17 mouse cellular contexts compared by ENCODE assay signal in genomic region chr17:83823835-83824234, GRCm38 (mm10). TPM values are rescaled to one million over a fixed set of nuclear protein-coding genes. Genes with fewer than 3 reads are reported as not detected.
A peak's percentile ranks its signal among the peaks of the same experiment; 100 is the strongest.
DNase-seq lines count a peak whose midpoint lies in the region; ATAC-seq and TF ChIP-seq lines count a peak whose summit lies in the region.
"Had no signal": no experiment of that assay in that cellular context is flagged by ENCODE, and none has a peak within 500 bp of the region (broad histone marks: within the 10 kb centered on the region; RNA-seq: fewer than 3 reads in every experiment).

No protein-coding gene starts in this region.

- WGBS in bone marrow, adult 2 months: 12% methylated on average over 7 of the region's 7 CpGs
- 90% methylated on average over 7 of the region's 7 CpGs for WGBS in hindbrain, embryonic 13.5 days

- peak; percentile 71 for ATAC-seq in monocyte, adult 5-6 weeks (replicated peaks; ENCODE audit: insufficient number of reproducible peaks, low FRiP score, low TSS enrichment, poor library complexity, severe bottlenecking)
- ATAC-seq in hindbrain, embryonic 13.5 days (ENCODE audit: low FRiP score): no peak
- ATAC-seq: intestine, postnatal 0 days had no signal

- H3K4me2 ChIP-seq in hindbrain, embryonic 13.5 days: no peak overlapping the region
- H3K4me2 ChIP-seq: embryonic facial prominence, embryonic 12.5 days; limb, embryonic 13.5 days; lung, embryonic 14.5 days had no signal

- H3K27ac ChIP-seq in bone marrow, adult 2 months (ENCODE audit: control insufficient read depth, insufficient read depth, low read depth, low read length, poor library complexity): peak overlapping the region; percentile 24
- H3K27ac ChIP-seq in hindbrain, embryonic 13.5 days: no peak overlapping the region
- no peak overlapping the region for H3K27ac ChIP-seq in gastrocnemius, adult 2 months
- H3K27ac ChIP-seq: embryonic facial prominence, embryonic 12.5 days; forebrain, embryonic 10.5 days; limb, embryonic 13.5 days had no signal

- peak; percentile 55 to 56 for DNase-seq in spleen, postnatal 36 days (ENCODE audit: low spot score in 2 of 2)
- DNase-seq in spleen, postnatal 4 days (ENCODE audit: low spot score in 2 of 2): no peak
- no peak for DNase-seq in MN1 (ENCODE audit: low spot score)
- DNase-seq in gastrocnemius, adult 2 months: no peak
- DNase-seq: adrenal gland, postnatal 14 days; cerebellum, postnatal 25 days; kidney, postnatal 4 days; layer of hippocampus, postnatal 36 days; lung, embryonic 14.5 days had no signal

- no peaks in the 10 kb centered on the region for H3K36me3 ChIP-seq in hindbrain, embryonic 13.5 days
- H3K36me3 ChIP-seq: embryonic facial prominence, embryonic 12.5 days; forebrain, embryonic 10.5 days; limb, embryonic 13.5 days had no signal

- H3K9ac ChIP-seq in hindbrain, embryonic 13.5 days: no peak overlapping the region
- H3K9ac ChIP-seq: embryonic facial prominence, embryonic 12.5 days; lung, embryonic 14.5 days had no signal

- no peak for TF ChIP-seq POLR2A in bone marrow, adult 2 months (IDR thresholded peaks at IDR 0.05; ENCODE audit: borderline replicate concordance, control insufficient read depth, low read depth, low read length)

- intact Hi-C loops in gastrocnemius, adult 2 months (cut with DNase I): no loop called here

- no peaks in the 10 kb centered on the region for H3K9me3 ChIP-seq in hindbrain, embryonic 13.5 days
- H3K9me3 ChIP-seq: embryonic facial prominence, embryonic 12.5 days; forebrain, embryonic 10.5 days; limb, embryonic 13.5 days had no signal

- no peak for TF ChIP-seq CTCF in bone marrow, adult 2 months (IDR thresholded peaks at IDR 0.05; ENCODE audit: control insufficient read depth, insufficient read depth, low read length)
- no peak for TF ChIP-seq CTCF in gastrocnemius, adult 2 months (IDR thresholded peaks at IDR 0.05)

- no peaks in the 10 kb centered on the region for H3K27me3 ChIP-seq in hindbrain, embryonic 13.5 days
- H3K27me3 ChIP-seq: embryonic facial prominence, embryonic 12.5 days; limb, embryonic 13.5 days had no signal

- no peak overlapping the region for H3K4me3 ChIP-seq in bone marrow, adult 2 months (replicated peaks; ENCODE audit: control insufficient read depth, low read depth, low read length)
- H3K4me3 ChIP-seq in hindbrain, embryonic 13.5 days: no peak overlapping the region
- no peak overlapping the region for H3K4me3 ChIP-seq in gastrocnemius, adult 2 months
- H3K4me3 ChIP-seq: embryonic facial prominence, embryonic 12.5 days; forebrain, embryonic 10.5 days; limb, embryonic 13.5 days; myocyte had no signal

- peaks cover 5% of the 10 kb centered on the region for H3K4me1 ChIP-seq in bone marrow, adult 2 months (ENCODE audit: control insufficient read depth, insufficient read depth, low read length)
- peaks cover 17% of the 10 kb centered on the region for H3K4me1 ChIP-seq in hindbrain, embryonic 13.5 days (replicated peaks)

RNA-seq across cellular contexts. Expression of gene Haao, which starts 23.9 kb away (rescaled TPM):
- polyA plus RNA-seq in bone marrow, adult 2 months (2011; ENCODE audit: insufficient read depth, insufficient read length, low replicate concordance, missing spikeins): 41.3 and 96.3 TPM in 2 replicates
- 60.0 to 68.3 TPM (median 64.2 TPM) in 3 replicates for total RNA-seq in monocyte, adult 5-6 weeks (2017)
- 0.31 and 0.36 TPM in 2 replicates for polyA plus RNA-seq in hindbrain, embryonic 13.5 days (2015; fragmentation: Nextera tagmentation; extraction: Ambion mirVana)
- not detected for total RNA-seq in gastrocnemius, adult 2 months (2021)
- total RNA-seq: layer of hippocampus, postnatal 36 days had no signal
- polyA plus RNA-seq: myocyte had no signal

Comparison
In these comparisons a context has a peak if more than half of its experiments do, and no peak if none do; other contexts are left out.
1. DNase-seq: peak in spleen, postnatal 36 days (2 of 2); none in spleen, postnatal 4 days (0 of 2), MN1 (single experiment) and gastrocnemius, adult 2 months (single experiment).
2. RNA of gene Haao, which starts 23.9 kb away (total RNA-seq): 60.0 to 68.3 TPM in monocyte, adult 5-6 weeks; not detected in gastrocnemius, adult 2 months; every median in the first group is over 10 times any median in the second.